Mouse (Mus musculus): ENCODE measurements around the gene Spock2. TPM values are rescaled to one million over a fixed set of nuclear protein-coding genes. Genes with fewer than 3 reads are reported as not detected.

Gene Spock2
- polyA plus RNA-seq, 1 experiment from 2014 or later = 11.0 TPM

GRCm38 (mm10) chr10:60084065-60084464, 22.0 kb upstream of the Spock2 start:
- H3K4me2 ChIP-seq = no peak overlapping the region
- no peak overlapping the region for H3K9ac ChIP-seq
- 72% methylated on average over 4 of the region's 4 CpGs for WGBS
- no peaks in the 10 kb centered on the region for H3K9me3 ChIP-seq
- peaks cover 27% of the 10 kb centered on the region for H3K4me1 ChIP-seq
- H3K27ac ChIP-seq = no peak overlapping the region
- no peak for ATAC-seq (ENCODE audit: insufficient number of reproducible peaks, low FRiP score, low TSS enrichment, low read depth)
- H3K4me3 ChIP-seq = no peak overlapping the region
- no peaks in the 10 kb centered on the region for H3K36me3 ChIP-seq
- H3K27me3 ChIP-seq = no peaks in the 10 kb centered on the region

- ATAC-seq (ENCODE audit: insufficient number of reproducible peaks, low FRiP score, low TSS enrichment, low read depth) = no peak
- H3K9ac ChIP-seq = no peak overlapping the region
- no peak overlapping the region for H3K4me2 ChIP-seq
- H3K4me3 ChIP-seq = no peak overlapping the region
- WGBS = 86% methylated on average over 2 of the region's 2 CpGs
- H3K27ac ChIP-seq = no peak overlapping the region
- no peaks in the 10 kb centered on the region for H3K27me3 ChIP-seq
- no peaks in the 10 kb centered on the region for H3K9me3 ChIP-seq
- no peaks in the 10 kb centered on the region for H3K36me3 ChIP-seq
- H3K4me1 ChIP-seq = no peaks in the 10 kb centered on the region
Measured at GRCm38 (mm10) chr10:60092311-60092710, 13.7 kb upstream of the Spock2 start.

GRCm38 (mm10) chr10:60093751-60094150, 12.3 kb upstream of the Spock2 start:
- H3K36me3 ChIP-seq = no peaks in the 10 kb centered on the region
- H3K9ac ChIP-seq = no peak overlapping the region
- H3K4me3 ChIP-seq = no peak overlapping the region
- no peaks in the 10 kb centered on the region for H3K27me3 ChIP-seq
- no peaks in the 10 kb centered on the region for H3K4me1 ChIP-seq
- no peak overlapping the region for H3K27ac ChIP-seq
- H3K4me2 ChIP-seq = no peak overlapping the region
- H3K9me3 ChIP-seq = no peaks in the 10 kb centered on the region
- WGBS = 77% methylated on average over 2 of the region's 2 CpGs
- no peak for ATAC-seq (ENCODE audit: insufficient number of reproducible peaks, low FRiP score, low TSS enrichment, low read depth)

GRCm38 (mm10) chr10:60095558-60095957, 10.5 kb upstream of the Spock2 start:
- Histone ChIP-seq H3K36me3 (no peaks in the 10 kb centered on the region; the same call in 1 of the 2 replicates), H3K9me3 (no peaks in the 10 kb centered on the region), H3K4me2 (no peak overlapping the region), H3K27me3 (no peaks in the 10 kb centered on the region), H3K27ac (no peak overlapping the region), H3K9ac (no peak overlapping the region), H3K4me3 (no peak overlapping the region), H3K4me1 (no peaks in the 10 kb centered on the region)
- whole genome bisulfite sequencing = 90% methylated on average over 2 of the region's 2 CpGs
- ATAC-seq (ENCODE audit: insufficient number of reproducible peaks, low FRiP score, low TSS enrichment, low read depth) = no peak

- H3K27ac ChIP-seq = no peak overlapping the region
- H3K36me3 ChIP-seq = peaks cover 2% of the 10 kb centered on the region; the same call in 1 of the 2 replicates
- H3K4me1 ChIP-seq = no peaks in the 10 kb centered on the region
- no peak for ATAC-seq (ENCODE audit: insufficient number of reproducible peaks, low FRiP score, low TSS enrichment, low read depth)
- no peak overlapping the region for H3K4me3 ChIP-seq
- 63% methylated on average over 1 of the region's 1 CpGs for WGBS
- H3K4me2 ChIP-seq = no peak overlapping the region
- no peaks in the 10 kb centered on the region for H3K9me3 ChIP-seq
- H3K9ac ChIP-seq = no peak overlapping the region
- no peaks in the 10 kb centered on the region for H3K27me3 ChIP-seq
Measured at GRCm38 (mm10) chr10:60096302-60096701, 9.7 kb upstream of the Spock2 start.

- Histone ChIP-seq H3K4me2 (no peak overlapping the region), H3K9ac (no peak overlapping the region), H3K4me1 (no peaks in the 10 kb centered on the region), H3K9me3 (no peaks in the 10 kb centered on the region), H3K27me3 (no peaks in the 10 kb centered on the region), H3K36me3 (peaks cover 2% of the 10 kb centered on the region; the same call in 1 of the 2 replicates), H3K27ac (no peak overlapping the region), H3K4me3 (no peak overlapping the region)
- ATAC-seq (ENCODE audit: insufficient number of reproducible peaks, low FRiP score, low TSS enrichment, low read depth) = no peak
- 90% methylated on average over 9 of the region's 9 CpGs for WGBS
Measured at GRCm38 (mm10) chr10:60097146-60097545, 8.9 kb upstream of the Spock2 start.

- Histone ChIP-seq H3K4me1 (no peaks in the 10 kb centered on the region), H3K9ac (no peak overlapping the region), H3K36me3 (peaks cover 2% of the 10 kb centered on the region; the same call in 1 of the 2 replicates), H3K4me3 (no peak overlapping the region), H3K4me2 (no peak overlapping the region), H3K27me3 (no peaks in the 10 kb centered on the region), H3K27ac (no peak overlapping the region), H3K9me3 (no peaks in the 10 kb centered on the region)
- ATAC-seq (ENCODE audit: insufficient number of reproducible peaks, low FRiP score, low TSS enrichment, low read depth) = no peak
- 74% methylated on average over 5 of the region's 5 CpGs for WGBS
Measured at GRCm38 (mm10) chr10:60097774-60098173, 8.2 kb upstream of the Spock2 start.

- H3K4me3 ChIP-seq = peak overlapping the region; percentile 60
- 22% methylated on average over 20 of the region's 20 CpGs for WGBS
- H3K4me1 ChIP-seq = peaks cover 38% of the 10 kb centered on the region
- H3K27ac ChIP-seq = no peak overlapping the region
- H3K9ac ChIP-seq = no peak overlapping the region
- peak; percentile 35; the same call in 1 of the 2 replicates for ATAC-seq (ENCODE audit: insufficient number of reproducible peaks, low FRiP score, low TSS enrichment, low read depth)
- peaks cover 43% of the 10 kb centered on the region for H3K27me3 ChIP-seq
- H3K9me3 ChIP-seq = no peaks in the 10 kb centered on the region
- peak overlapping the region; percentile 99 for H3K4me2 ChIP-seq
- 0 out of 2 replicates have a peak, but pooled peaks cover 2% of the 10 kb centered on the region for H3K36me3 ChIP-seq
Measured at GRCm38 (mm10) chr10:60105391-60106145, 451 bp upstream of the Spock2 start.

GRCm38 (mm10) chr10:60106531-60107186, 640 bp downstream of the Spock2 start:
- peaks cover 38% of the 10 kb centered on the region for H3K4me1 ChIP-seq
- no peaks in the 10 kb centered on the region for H3K9me3 ChIP-seq
- H3K4me2 ChIP-seq = peak overlapping the region; percentile 99
- peak overlapping the region; percentile 60 for H3K4me3 ChIP-seq
- peak overlapping the region; percentile 51; the same call in 1 of the 2 replicates for H3K27ac ChIP-seq
- no peak for ATAC-seq (ENCODE audit: insufficient number of reproducible peaks, low FRiP score, low TSS enrichment, low read depth)
- peak overlapping the region; percentile 55 for H3K9ac ChIP-seq
- under 1% methylated on average over 57 of the region's 57 CpGs for WGBS
- no peaks in the 10 kb centered on the region for H3K36me3 ChIP-seq
- H3K27me3 ChIP-seq = peaks cover 43% of the 10 kb centered on the region

GRCm38 (mm10) chr10:60107448-60107847, 1.4 kb downstream of the Spock2 start:
- H3K4me1 ChIP-seq = peaks cover 38% of the 10 kb centered on the region
- peak overlapping the region; percentile 99 for H3K4me2 ChIP-seq
- no peak for ATAC-seq (ENCODE audit: insufficient number of reproducible peaks, low FRiP score, low TSS enrichment, low read depth)
- H3K9me3 ChIP-seq = no peaks in the 10 kb centered on the region
- peak overlapping the region; percentile 60 for H3K4me3 ChIP-seq
- 3% methylated on average over 27 of the region's 28 CpGs for WGBS
- H3K27me3 ChIP-seq = peaks cover 43% of the 10 kb centered on the region
- no peaks in the 10 kb centered on the region for H3K36me3 ChIP-seq
- H3K9ac ChIP-seq = no peak overlapping the region
- H3K27ac ChIP-seq = no peak overlapping the region

- no peak overlapping the region for H3K9ac ChIP-seq
- WGBS = 67% methylated on average over 16 of the region's 17 CpGs
- no peak overlapping the region for H3K4me2 ChIP-seq
Measured at GRCm38 (mm10) chr10:60108321-60109111, 2.5 kb downstream of the Spock2 start.

More at GRCm38 (mm10) chr10:60108321-60109111, 2.5 kb downstream of the Spock2 start:
- Histone ChIP-seq H3K4me3 (no peak overlapping the region), H3K9me3 (no peaks in the 10 kb centered on the region), H3K27me3 (peaks cover 43% of the 10 kb centered on the region), H3K4me1 (peaks cover 38% of the 10 kb centered on the region), H3K27ac (no peak overlapping the region), H3K36me3 (no peaks in the 10 kb centered on the region)
- no peak for ATAC-seq (ENCODE audit: insufficient number of reproducible peaks, low FRiP score, low TSS enrichment, low read depth)
